Mouse (Mus musculus) spleen, adult 18-20 months (tissue): ENCODE data around the gene Vdac2.
A peak's percentile ranks its signal among the peaks of the same experiment; 100 is the strongest.

Source experiments
- DNase-seq, 2 experiments: peaks; one replicate each; pipeline ENCODE4 v3.0.0; 2022; ENCODE audit warnings: mixed read lengths in 2 of 2

Vdac2 gene

GRCm38 (mm10) chr14:21853456-21854109 is 28.5 kb downstream of the Vdac2 start:
- peak; percentile 42 to 70 for DNase-seq

GRCm38 (mm10) chr14:21854271-21854670 is 29.2 kb downstream of the Vdac2 start:
- DNase-seq = no peak

DNA sequence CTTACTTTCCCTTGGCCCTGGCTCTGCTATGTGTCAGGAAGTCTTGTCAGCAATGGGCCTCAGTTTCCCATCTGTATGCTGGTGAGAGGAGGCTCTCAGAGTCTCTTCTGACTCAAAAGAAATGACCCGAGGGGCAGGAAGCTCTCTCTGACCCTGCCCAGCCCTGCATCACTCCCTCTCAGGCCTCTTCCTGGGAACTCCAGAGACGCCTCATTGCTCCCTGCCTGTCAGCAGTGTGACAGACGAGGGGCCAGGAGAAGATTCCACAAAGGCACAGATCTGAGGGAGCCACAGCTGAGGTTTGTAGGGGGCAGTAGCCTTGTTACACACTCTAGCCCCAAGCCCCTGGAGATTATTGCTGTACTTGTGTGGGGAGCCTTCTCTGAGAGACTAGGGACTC is 30.9 kb downstream of the Vdac2 start:
- no peak for DNase-seq

DNA sequence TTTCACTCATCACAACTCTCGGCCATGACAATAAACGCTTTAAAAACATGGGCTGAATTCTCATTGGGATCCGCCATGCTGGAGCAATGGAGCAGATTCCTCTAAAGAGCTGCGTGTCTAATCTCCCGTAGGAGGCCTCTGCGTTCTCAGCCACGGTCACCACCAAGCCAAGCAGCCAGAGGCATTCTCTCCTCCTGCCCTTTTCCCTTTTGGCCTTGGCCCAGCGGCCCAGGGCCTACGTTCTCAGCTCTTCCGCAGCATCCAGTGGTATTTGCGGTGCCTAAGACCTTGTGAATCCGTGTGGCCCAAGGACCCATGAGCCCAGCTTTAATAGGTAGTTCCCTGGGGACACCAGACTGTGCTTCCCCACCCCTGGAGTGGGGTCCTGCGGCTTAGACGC is 31.8 kb downstream of the Vdac2 start:
- no peak for DNase-seq

DNA sequence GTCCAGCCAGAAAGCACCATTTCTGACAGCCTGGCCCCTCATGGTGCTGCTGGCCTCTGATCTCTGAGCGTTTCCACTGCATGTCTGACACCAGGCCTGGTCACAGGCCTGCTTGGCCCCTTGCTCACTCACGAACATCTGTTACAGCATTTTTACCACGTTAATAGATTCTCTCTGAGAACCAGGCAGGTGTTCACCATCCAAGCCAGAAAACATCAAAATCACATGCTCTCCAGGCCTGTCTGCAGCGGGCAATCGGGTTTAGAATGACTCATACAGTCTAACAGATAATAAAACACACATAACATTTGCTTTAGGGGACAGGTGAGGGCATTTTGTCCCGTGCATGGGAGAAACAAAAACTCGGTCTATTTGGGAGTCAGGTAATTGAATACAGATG is 41.3 kb downstream of the Vdac2 start:
- no peak for DNase-seq

- DNase-seq = no peak
These were observed 41.8 kb downstream of the Vdac2 start for GRCm38 (mm10) chr14:21866816-21867215.

DNA sequence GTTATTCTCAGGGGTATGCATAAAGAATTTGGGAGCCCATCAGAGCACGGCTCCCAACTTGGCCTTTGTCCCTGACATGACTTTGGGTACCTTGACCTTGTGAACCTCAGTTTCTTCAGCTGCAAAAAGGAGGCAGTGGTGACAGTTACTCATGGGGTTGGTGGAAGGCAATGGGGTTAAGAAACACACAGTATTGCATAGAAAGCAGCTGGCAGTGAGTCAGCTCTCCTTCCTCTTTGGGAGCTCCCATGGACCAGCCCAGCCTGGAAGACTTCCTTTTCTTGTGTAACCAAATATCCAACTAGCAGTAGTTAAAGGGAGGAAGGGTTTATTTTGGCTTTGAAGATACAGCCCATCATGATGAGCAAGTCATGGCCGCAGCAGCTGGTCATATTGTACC is 65.4 kb downstream of the Vdac2 start:
- no peak for DNase-seq

DNA sequence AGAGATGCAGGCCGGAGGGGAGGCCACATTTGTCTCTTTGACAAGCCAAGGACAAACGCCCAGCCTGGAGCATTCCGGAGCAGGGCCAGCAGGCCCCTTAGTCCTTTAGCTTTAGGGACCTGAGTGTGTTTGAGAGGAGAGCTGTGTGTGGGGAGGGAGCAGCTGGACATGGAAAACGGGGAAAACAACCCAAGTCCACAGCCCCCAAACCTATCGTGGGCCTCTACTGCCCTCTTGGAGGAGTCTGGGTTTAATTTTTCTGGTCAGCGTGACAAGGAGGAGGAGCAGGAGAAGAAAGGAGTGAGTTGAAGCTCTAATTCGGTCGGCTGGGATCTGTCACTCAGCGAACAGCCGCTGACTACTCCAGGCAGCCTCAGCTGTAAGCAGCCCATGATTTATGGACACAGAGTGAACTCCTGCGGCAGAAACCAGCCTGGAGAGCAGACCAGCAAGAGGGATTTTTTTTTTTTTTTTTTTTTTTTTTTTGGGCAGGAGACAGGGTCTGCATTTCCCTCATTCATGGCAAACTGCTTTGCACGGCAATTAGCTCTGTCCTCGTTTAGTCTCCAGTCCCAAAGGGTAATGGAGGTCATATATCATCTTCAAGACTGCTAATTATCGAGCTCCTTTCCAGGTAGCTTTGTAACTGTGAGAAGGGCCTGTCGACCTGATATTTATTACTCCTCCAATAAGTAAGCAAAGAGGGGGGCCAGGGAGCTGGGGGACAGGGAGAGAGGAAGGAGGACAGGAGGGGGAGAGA is 66.7 kb downstream of the Vdac2 start:
- DNase-seq = no peak

DNA sequence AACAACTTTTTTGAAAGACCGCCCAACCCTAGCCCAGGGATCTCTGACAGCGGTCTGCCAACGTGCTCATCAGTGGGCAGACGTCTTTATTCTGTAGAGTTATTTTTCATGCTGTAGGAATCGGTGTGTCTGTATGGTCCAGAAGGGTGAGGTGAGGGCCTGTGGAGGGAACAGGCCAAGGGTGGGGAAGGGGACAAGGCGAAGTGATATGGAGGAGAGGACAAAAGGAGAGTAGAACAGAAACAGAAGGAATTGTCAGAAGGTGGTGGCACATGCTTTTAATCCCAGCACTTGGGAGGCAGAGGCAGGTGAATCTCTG is 67.3 kb downstream of the Vdac2 start:
- DNase-seq = no peak
